Mouse (Mus musculus) olfactory bulb, adult 2 months (tissue): Measurements from ENCODE around the gene Mcoln3. TPM values are rescaled to one million over a fixed set of nuclear protein-coding genes. Genes with fewer than 3 reads are reported as not detected.

Experiments used
- H3K27ac ChIP-seq: fragments of 200-500 bp; 2 replicates; pipeline ENCODE4 v1.5.1; 2012; ENCODE audit warnings: low read depth, low read length; ENCODE audit not compliant: insufficient read depth
- H3K4me1 ChIP-seq: fragments of 200-500 bp; 2 replicates; pipeline ENCODE4 v1.6.1; 2012; ENCODE audit warnings: low read length; ENCODE audit not compliant: control insufficient read depth, insufficient read depth
- H3K4me3 ChIP-seq: fragments of 200-500 bp; 2 replicates; pipeline ENCODE4 v1.5.1; 2012; ENCODE audit warnings: mild to moderate bottlenecking, low read depth, low read length, moderate library complexity; ENCODE audit not compliant: insufficient read depth
- CTCF ChIP-seq: fragments of 200-500 bp; IDR thresholded peaks from 2 replicates; pipeline ENCODE4 v1.5.1; 2012; ENCODE audit warnings: low read depth, mild to moderate bottlenecking, low read length, moderate library complexity; ENCODE audit not compliant: insufficient read depth
- POLR2A ChIP-seq: fragments of 200-500 bp; IDR thresholded peaks from 2 replicates; pipeline ENCODE4 v1.6.1; 2012; ENCODE audit warnings: mild to moderate bottlenecking, low read depth, low read length, moderate library complexity; ENCODE audit not compliant: insufficient read depth
- WGBS: fragments of 180-500 bp; shearing (Covaris S2); methylation state at CpG from one replicate; pipeline ENCODE4 v1.1.7; 2018; 5-methylcytosine and 5-hydroxymethylcytosine counted together
- polyA plus RNA-seq: library from polyadenylated mRNA; stranded (reverse); fragments of >200 nt; gene quantifications from 2 replicates; pipeline ENCODE4 v1.2.4, GENCODE M21; 2012; ENCODE audit warnings: low replicate concordance; ENCODE audit not compliant: missing spikeins, insufficient read depth, insufficient read length

Mcoln3 gene
- polyA plus RNA-seq, 1 experiment, result not detected

DNA sequence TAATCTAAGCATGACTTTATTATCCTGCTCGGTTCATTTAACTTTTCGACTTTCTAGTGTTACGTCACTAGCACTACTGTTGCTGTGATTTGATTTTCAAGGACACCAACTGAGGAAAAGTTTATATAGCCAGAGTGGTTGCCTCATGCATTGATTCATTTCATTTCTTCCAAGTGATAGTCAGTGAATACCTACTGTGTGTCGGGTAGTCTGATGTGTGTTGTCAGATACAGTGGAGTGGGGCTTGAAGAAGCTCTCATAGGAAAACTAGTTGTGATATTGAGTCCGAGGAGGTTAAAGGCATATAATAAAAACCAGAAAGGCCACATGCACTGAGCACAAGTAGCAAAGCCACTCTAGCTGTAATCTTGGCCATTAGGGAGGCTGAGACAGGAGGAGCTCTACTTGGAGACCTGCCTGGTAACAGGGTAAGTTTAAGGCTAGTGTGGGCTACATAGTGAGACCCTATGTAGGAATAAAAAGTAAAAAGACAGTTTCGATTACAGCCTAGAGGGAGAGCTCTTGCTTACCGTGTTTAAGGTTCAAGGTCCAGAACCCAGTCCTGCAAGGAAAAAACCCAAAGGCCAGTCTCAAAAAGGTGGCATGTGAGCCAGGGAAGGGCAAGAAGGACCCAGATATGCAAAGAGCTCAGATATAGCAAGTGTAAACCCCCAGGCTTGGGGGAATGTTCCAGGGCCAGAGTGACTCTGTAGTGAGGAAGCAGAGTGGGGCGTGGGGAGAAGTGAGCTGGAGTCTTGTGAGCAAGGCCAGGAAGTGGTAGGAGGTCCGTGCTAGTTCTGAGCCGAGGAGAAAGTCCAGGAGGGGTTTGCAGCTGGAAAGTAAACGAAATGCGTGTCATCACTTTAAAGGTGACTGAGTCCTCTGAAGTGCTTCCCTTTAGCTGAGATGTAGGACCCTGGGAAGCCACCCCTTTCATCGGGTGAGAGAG is 38.7 kb downstream of the Mcoln3 start:
- Histone ChIP-seq H3K4me1 (no peaks in the 10 kb centered on the region), H3K27ac (no peak overlapping the region), H3K4me3 (no peak overlapping the region)
- WGBS, result 89% methylated on average over 13 of the region's 13 CpGs
- TF ChIP-seq CTCF, result no peak
- no peak for TF ChIP-seq POLR2A

DNA sequence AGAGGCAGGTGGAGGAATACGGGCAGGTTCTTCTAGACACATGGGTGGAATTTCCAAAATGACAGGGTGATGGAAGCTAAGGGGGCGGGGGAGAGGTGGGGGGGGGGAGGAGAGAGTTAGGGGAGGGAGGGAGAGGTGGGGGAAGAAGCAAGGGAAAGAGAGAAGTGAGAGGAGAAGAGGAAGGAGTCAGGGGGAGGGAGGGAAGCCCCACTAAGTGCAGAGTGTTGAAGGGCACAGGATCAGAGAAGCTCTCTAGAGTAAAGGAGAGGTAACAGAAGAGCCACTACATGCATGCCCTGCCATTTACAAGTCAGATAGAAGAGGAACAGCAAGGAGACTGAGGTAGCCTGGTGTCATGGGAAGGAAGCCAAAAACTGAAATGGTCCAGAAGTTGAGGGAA is 39.6 kb downstream of the Mcoln3 start:
- Histone ChIP-seq H3K4me1 (no peaks in the 10 kb centered on the region), H3K27ac (no peak overlapping the region), H3K4me3 (no peak overlapping the region)
- 85% methylated on average over 2 of the region's 2 CpGs for WGBS
- TF ChIP-seq CTCF, result no peak
- no peak for TF ChIP-seq POLR2A

DNA sequence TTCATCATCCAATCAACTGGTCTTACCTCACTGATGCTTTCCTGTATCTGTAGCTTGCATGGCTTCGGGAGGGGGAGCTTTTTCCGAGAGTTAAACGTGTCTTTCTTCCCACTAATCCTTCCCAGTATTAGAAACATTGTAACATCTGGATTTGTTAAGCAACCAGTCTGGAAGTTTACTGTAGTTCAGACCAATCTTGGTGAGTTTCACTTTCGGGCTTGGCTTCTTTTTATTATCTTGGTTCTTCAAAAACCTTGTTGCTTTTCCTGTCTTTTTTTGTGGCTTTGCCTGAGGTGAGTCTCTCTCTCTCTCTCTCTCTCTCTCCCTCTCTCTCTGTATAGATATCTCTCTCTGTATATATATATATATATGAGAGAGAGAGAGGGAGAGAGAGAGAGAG is 40.8 kb downstream of the Mcoln3 start:
- TF ChIP-seq CTCF (no peak), POLR2A (no peak)
- WGBS, result 83% methylated on average over 4 of the region's 4 CpGs
- Histone ChIP-seq H3K4me3 (no peak overlapping the region), H3K4me1 (no peaks in the 10 kb centered on the region), H3K27ac (no peak overlapping the region)

DNA sequence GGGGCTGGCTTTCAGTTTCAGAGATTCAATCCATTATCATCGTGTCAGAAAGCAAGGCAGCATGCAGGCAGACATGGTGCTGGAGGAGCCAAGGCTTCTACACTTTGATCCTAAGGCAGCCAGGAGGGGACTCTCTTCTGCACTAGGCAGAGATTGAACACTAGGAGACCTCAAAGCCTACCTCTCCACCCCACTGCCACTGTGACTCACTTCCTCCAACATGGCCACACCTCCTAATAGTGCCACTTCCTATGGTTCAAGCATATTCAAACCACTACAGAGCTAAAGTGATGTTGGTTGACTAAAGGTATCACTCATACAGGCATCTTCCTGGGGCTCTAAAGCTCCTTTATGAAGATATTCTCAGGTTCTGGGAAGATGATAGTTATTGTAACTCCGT is 42.1 kb downstream of the Mcoln3 start:
- no peak for TF ChIP-seq CTCF
- H3K27ac ChIP-seq, result no peak overlapping the region
- 93% methylated on average over 2 of the region's 2 CpGs for WGBS
- no peak overlapping the region for H3K4me3 ChIP-seq
- H3K4me1 ChIP-seq, result no peaks in the 10 kb centered on the region

DNA sequence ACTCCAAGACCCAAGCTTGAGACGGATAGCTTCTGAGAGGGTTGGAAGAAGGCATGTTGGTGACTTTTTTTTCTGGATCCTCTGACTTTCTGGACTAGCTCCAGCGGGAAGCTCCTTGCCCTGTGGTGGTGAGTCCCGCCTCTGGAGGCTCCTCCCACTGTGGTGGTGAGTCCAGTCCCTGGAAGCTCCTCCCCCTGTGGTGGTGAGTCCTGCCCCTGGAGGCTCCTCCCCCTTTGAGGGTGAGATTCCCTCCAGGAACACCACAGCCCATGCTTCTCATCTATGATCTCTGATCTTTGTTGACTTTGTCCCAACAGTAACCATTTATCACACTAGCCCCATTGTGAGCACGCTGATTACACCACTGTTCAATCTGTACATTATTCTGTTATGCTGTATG is 44.9 kb downstream of the Mcoln3 start:
- no peaks in the 10 kb centered on the region for H3K4me1 ChIP-seq
- TF ChIP-seq CTCF (no peak), POLR2A (no peak)
- no peak overlapping the region for H3K4me3 ChIP-seq
- WGBS, result 85% methylated on average over 4 of the region's 4 CpGs
- no peak overlapping the region for H3K27ac ChIP-seq

DNA sequence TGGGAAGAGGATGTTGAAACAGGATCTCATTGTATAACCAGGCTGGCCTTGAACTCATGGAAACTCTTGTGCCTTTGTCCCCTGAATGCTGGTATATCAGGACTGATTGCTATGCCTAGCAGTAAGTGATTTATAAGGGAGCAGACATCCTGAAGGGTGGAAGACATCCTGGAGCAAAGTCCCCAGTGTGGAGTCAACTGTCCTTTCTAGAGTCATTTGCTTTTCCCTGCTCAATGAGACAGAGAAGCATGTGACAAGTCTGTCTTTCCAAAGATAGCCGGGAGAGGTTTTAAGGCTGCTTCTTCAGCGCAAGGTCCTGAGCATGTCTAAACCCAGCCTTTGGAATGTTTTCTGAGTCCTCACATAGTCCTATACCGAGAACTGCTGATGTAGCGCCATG is 52.1 kb downstream of the Mcoln3 start:
- Histone ChIP-seq H3K4me1 (no peaks in the 10 kb centered on the region), H3K27ac (no peak overlapping the region), H3K4me3 (no peak overlapping the region)
- 89% methylated on average over 4 of the region's 4 CpGs for WGBS
- TF ChIP-seq CTCF (no peak), POLR2A (no peak)

DNA sequence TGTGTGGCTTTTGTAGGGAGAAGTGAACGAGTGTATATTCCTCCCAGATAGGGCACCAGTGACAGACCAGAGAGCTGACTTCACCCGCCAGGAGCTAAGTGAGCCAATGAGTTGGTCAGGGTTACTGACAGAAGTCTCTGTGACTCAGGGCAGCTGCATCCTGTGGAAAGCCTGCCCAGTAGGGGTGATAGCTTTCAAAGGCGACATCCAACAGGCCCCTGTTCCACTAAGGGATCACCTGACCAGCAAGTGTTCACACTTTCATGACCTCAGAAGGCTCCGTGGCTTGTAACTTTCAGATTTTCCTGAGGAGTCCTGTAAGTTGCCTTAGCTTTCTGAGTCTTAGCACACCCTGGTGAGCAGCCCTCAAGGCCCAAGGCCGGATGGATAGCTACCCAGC is 55.8 kb downstream of the Mcoln3 start:
- Histone ChIP-seq H3K4me3 (no peak overlapping the region), H3K27ac (no peak overlapping the region), H3K4me1 (no peaks in the 10 kb centered on the region)
- TF ChIP-seq POLR2A, result no peak
- TF ChIP-seq CTCF, result no peak
- WGBS, result 84% methylated on average over 5 of the region's 5 CpGs

DNA sequence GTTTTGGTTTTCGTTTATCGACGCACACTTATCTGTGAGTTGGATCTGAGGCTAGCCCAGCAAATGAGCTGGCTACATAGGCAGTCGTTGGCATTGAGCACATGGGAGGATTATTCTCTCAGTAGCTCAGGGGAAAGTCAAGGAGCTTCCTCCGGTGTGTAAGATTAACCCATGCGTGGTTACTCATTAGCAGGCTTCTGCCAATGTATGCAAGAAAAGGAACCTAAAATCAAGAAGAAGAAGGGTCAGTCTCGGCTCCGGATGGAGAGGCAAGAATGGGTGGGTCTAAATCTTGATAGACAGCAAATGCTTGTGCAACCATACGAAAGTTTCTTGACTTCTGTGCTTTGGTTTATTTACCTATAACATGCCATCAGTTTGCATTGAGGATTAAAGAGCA is 57.0 kb downstream of the Mcoln3 start:
- H3K4me3 ChIP-seq, result no peak overlapping the region

DNA sequence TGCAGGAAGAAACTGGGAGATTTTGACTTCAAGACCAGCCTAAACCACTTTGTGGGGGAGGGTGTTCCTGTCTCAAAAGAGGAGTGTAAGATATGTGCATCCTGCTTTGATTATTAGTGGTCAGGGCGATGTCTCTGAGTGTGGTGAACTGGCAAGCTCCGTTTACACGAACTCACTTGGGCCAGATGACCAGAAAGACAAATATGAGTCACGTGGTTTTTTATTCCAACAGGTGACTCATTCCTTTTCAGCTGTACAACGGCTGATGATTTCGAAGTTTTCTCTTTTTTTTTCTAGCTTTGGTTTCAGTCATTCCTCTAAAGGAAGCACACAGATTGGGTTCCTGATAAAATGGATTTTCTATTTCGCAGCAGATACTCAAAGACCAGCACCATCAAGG is 60.0 kb downstream of the Mcoln3 start:
- H3K4me3 ChIP-seq, result no peak overlapping the region
- WGBS, result 76% methylated on average over 7 of the region's 7 CpGs
- no peaks in the 10 kb centered on the region for H3K4me1 ChIP-seq
- H3K27ac ChIP-seq, result no peak overlapping the region
- TF ChIP-seq CTCF, result no peak
- no peak for TF ChIP-seq POLR2A

More for the DNA sequence above, 57.0 kb downstream of the Mcoln3 start:
- Histone ChIP-seq H3K27ac (no peak overlapping the region), H3K4me1 (no peaks in the 10 kb centered on the region)
- TF ChIP-seq POLR2A (no peak), CTCF (no peak)
- 92% methylated on average over 9 of the region's 9 CpGs for WGBS
